Mouse (Mus musculus): Measurements from ENCODE around the gene Fbxw10. TPM values are rescaled to one million over a fixed set of nuclear protein-coding genes. Genes with fewer than 3 reads are reported as not detected.

Fbxw10 gene
- polyA plus RNA-seq, 1 experiment from 2014 or later, result 0.32 TPM

GRCm38 (mm10) chr11:62825222-62826105 lies 21.4 kb upstream of the Fbxw10 start:
- Histone ChIP-seq H3K9me3 (replicated peaks; ENCODE audit: control insufficient read depth, low read length) (no peaks in the 10 kb centered on the region), H3K9ac (replicated peaks; ENCODE audit: low read length) (no peak overlapping the region), H3K27ac (replicated peaks; ENCODE audit: low read depth, low read length) (no peak overlapping the region), H3K36me3 (replicated peaks; ENCODE audit: control insufficient read depth, insufficient read depth, low read depth, low read length) (no peaks in the 10 kb centered on the region), H3K27me3 (ENCODE audit: control insufficient read depth, insufficient read depth, low read length) (no peaks in the 10 kb centered on the region), H3K4me3 (ENCODE audit: low read depth, low read length) (no peak overlapping the region), H3K4me2 (ENCODE audit: low read depth, low read length) (no peak overlapping the region), H3K4me1 (ENCODE audit: control insufficient read depth, insufficient read depth, low read length) (peaks cover 2% of the 10 kb centered on the region; the same call in 1 of the 2 replicates)
- ATAC-seq (replicated peaks; ENCODE audit: insufficient number of reproducible peaks, low FRiP score, low TSS enrichment, low read depth) (no peak), DNase-seq (ENCODE audit: low spot score) (no peak)
- 82% methylated on average over 9 of the region's 9 CpGs for WGBS

- Histone ChIP-seq H3K9ac (replicated peaks; ENCODE audit: low read length) (no peak overlapping the region), H3K9me3 (replicated peaks; ENCODE audit: control insufficient read depth, low read length) (no peaks in the 10 kb centered on the region), H3K4me3 (ENCODE audit: low read depth, low read length) (no peak overlapping the region), H3K4me1 (ENCODE audit: control insufficient read depth, insufficient read depth, low read length) (no peaks in the 10 kb centered on the region), H3K27me3 (ENCODE audit: control insufficient read depth, insufficient read depth, low read length) (no peaks in the 10 kb centered on the region), H3K27ac (replicated peaks; ENCODE audit: low read depth, low read length) (no peak overlapping the region), H3K4me2 (ENCODE audit: low read depth, low read length) (no peak overlapping the region), H3K36me3 (replicated peaks; ENCODE audit: control insufficient read depth, insufficient read depth, low read depth, low read length) (no peaks in the 10 kb centered on the region)
- DNase-seq (ENCODE audit: low spot score), result no peak
- WGBS, result 77% methylated on average over 6 of the region's 6 CpGs
- ATAC-seq (replicated peaks; ENCODE audit: insufficient number of reproducible peaks, low FRiP score, low TSS enrichment, low read depth), result no peak
Observed at GRCm38 (mm10) chr11:62826106-62826733, 20.6 kb upstream of the Fbxw10 start.

- no peaks in the 10 kb centered on the region for H3K36me3 ChIP-seq (replicated peaks; ENCODE audit: control insufficient read depth, insufficient read depth, low read depth, low read length)
- H3K4me1 ChIP-seq (ENCODE audit: control insufficient read depth, insufficient read depth, low read length), result no peaks in the 10 kb centered on the region
- no peak overlapping the region for H3K4me3 ChIP-seq (ENCODE audit: low read depth, low read length)
- H3K9ac ChIP-seq (replicated peaks; ENCODE audit: low read length), result no peak overlapping the region
- no peak overlapping the region for H3K27ac ChIP-seq (replicated peaks; ENCODE audit: low read depth, low read length)
- DNase-seq (ENCODE audit: low spot score) (no peak), ATAC-seq (replicated peaks; ENCODE audit: insufficient number of reproducible peaks, low FRiP score, low TSS enrichment, low read depth) (no peak)
- H3K9me3 ChIP-seq (replicated peaks; ENCODE audit: control insufficient read depth, low read length), result no peaks in the 10 kb centered on the region
- H3K27me3 ChIP-seq (ENCODE audit: control insufficient read depth, insufficient read depth, low read length), result no peaks in the 10 kb centered on the region
- H3K4me2 ChIP-seq (ENCODE audit: low read depth, low read length), result no peak overlapping the region
- WGBS, result 87% methylated on average over 4 of the region's 4 CpGs
Observed at GRCm38 (mm10) chr11:62827135-62827534, 19.7 kb upstream of the Fbxw10 start.

- H3K27ac ChIP-seq (replicated peaks; ENCODE audit: low read depth, low read length), result no peak overlapping the region
Observed at GRCm38 (mm10) chr11:62827911-62828310, 19.0 kb upstream of the Fbxw10 start.

GRCm38 (mm10) chr11:62830387-62830786 lies 16.5 kb upstream of the Fbxw10 start:
- no peaks in the 10 kb centered on the region for H3K36me3 ChIP-seq (replicated peaks; ENCODE audit: control insufficient read depth, insufficient read depth, low read depth, low read length)
- no peak overlapping the region for H3K9ac ChIP-seq (replicated peaks; ENCODE audit: low read length)
- H3K27me3 ChIP-seq (ENCODE audit: control insufficient read depth, insufficient read depth, low read length), result no peaks in the 10 kb centered on the region
- no peak overlapping the region for H3K4me2 ChIP-seq (ENCODE audit: low read depth, low read length)
- H3K4me3 ChIP-seq (ENCODE audit: low read depth, low read length), result no peak overlapping the region
- no peaks in the 10 kb centered on the region for H3K4me1 ChIP-seq (ENCODE audit: control insufficient read depth, insufficient read depth, low read length)
- no peak for ATAC-seq (replicated peaks; ENCODE audit: insufficient number of reproducible peaks, low FRiP score, low TSS enrichment, low read depth)
- H3K9me3 ChIP-seq (replicated peaks; ENCODE audit: control insufficient read depth, low read length), result no peaks in the 10 kb centered on the region
- 86% methylated on average over 2 of the region's 2 CpGs for WGBS
- no peak for DNase-seq (ENCODE audit: low spot score)
- no peak overlapping the region for H3K27ac ChIP-seq (replicated peaks; ENCODE audit: low read depth, low read length)

More at GRCm38 (mm10) chr11:62827911-62828310, 19.0 kb upstream of the Fbxw10 start:
- Histone ChIP-seq H3K9me3 (replicated peaks; ENCODE audit: control insufficient read depth, low read length) (no peaks in the 10 kb centered on the region), H3K4me1 (ENCODE audit: control insufficient read depth, insufficient read depth, low read length) (no peaks in the 10 kb centered on the region), H3K4me3 (ENCODE audit: low read depth, low read length) (no peak overlapping the region), H3K36me3 (replicated peaks; ENCODE audit: control insufficient read depth, insufficient read depth, low read depth, low read length) (no peaks in the 10 kb centered on the region), H3K4me2 (ENCODE audit: low read depth, low read length) (no peak overlapping the region), H3K27me3 (ENCODE audit: control insufficient read depth, insufficient read depth, low read length) (no peaks in the 10 kb centered on the region), H3K9ac (replicated peaks; ENCODE audit: low read length) (no peak overlapping the region)
- no peak for ATAC-seq (replicated peaks; ENCODE audit: insufficient number of reproducible peaks, low FRiP score, low TSS enrichment, low read depth)
- WGBS, result 78% methylated on average over 3 of the region's 3 CpGs
- no peak for DNase-seq (ENCODE audit: low spot score)

GRCm38 (mm10) chr11:62831906-62832305 lies 15.0 kb upstream of the Fbxw10 start:
- Histone ChIP-seq H3K9me3 (replicated peaks; ENCODE audit: control insufficient read depth, low read length) (no peaks in the 10 kb centered on the region), H3K9ac (replicated peaks; ENCODE audit: low read length) (no peak overlapping the region), H3K4me2 (ENCODE audit: low read depth, low read length) (no peak overlapping the region), H3K27ac (replicated peaks; ENCODE audit: low read depth, low read length) (no peak overlapping the region), H3K4me3 (ENCODE audit: low read depth, low read length) (no peak overlapping the region), H3K4me1 (ENCODE audit: control insufficient read depth, insufficient read depth, low read length) (no peaks in the 10 kb centered on the region), H3K36me3 (replicated peaks; ENCODE audit: control insufficient read depth, insufficient read depth, low read depth, low read length) (no peaks in the 10 kb centered on the region), H3K27me3 (ENCODE audit: control insufficient read depth, insufficient read depth, low read length) (no peaks in the 10 kb centered on the region)
- ATAC-seq (replicated peaks; ENCODE audit: insufficient number of reproducible peaks, low FRiP score, low TSS enrichment, low read depth) (no peak), DNase-seq (ENCODE audit: low spot score) (no peak)

GRCm38 (mm10) chr11:62844562-62844961 lies 2.3 kb upstream of the Fbxw10 start:
- no peaks in the 10 kb centered on the region for H3K9me3 ChIP-seq (replicated peaks; ENCODE audit: control insufficient read depth, low read length)
- no peak for DNase-seq (ENCODE audit: low spot score)
- H3K27me3 ChIP-seq (ENCODE audit: control insufficient read depth, insufficient read depth, low read length), result no peaks in the 10 kb centered on the region
- no peaks in the 10 kb centered on the region for H3K36me3 ChIP-seq (replicated peaks; ENCODE audit: control insufficient read depth, insufficient read depth, low read depth, low read length)
- no peaks in the 10 kb centered on the region; the same call in 1 of the 2 replicates for H3K4me1 ChIP-seq (ENCODE audit: control insufficient read depth, insufficient read depth, low read length)
- H3K27ac ChIP-seq (replicated peaks; ENCODE audit: low read depth, low read length), result no peak overlapping the region
- H3K4me2 ChIP-seq (ENCODE audit: low read depth, low read length), result no peak overlapping the region
- no peak overlapping the region for H3K4me3 ChIP-seq (ENCODE audit: low read depth, low read length)
- no peak for ATAC-seq (replicated peaks; ENCODE audit: insufficient number of reproducible peaks, low FRiP score, low TSS enrichment, low read depth)
- 84% methylated on average over 5 of the region's 5 CpGs for WGBS
- no peak overlapping the region for H3K9ac ChIP-seq (replicated peaks; ENCODE audit: low read length)

GRCm38 (mm10) chr11:62845730-62846129 lies 1.1 kb upstream of the Fbxw10 start:
- no peaks in the 10 kb centered on the region; the same call in 1 of the 2 replicates for H3K4me1 ChIP-seq (ENCODE audit: control insufficient read depth, insufficient read depth, low read length)
- no peaks in the 10 kb centered on the region for H3K27me3 ChIP-seq (ENCODE audit: control insufficient read depth, insufficient read depth, low read length)
- no peak for ATAC-seq (replicated peaks; ENCODE audit: insufficient number of reproducible peaks, low FRiP score, low TSS enrichment, low read depth)
- no peaks in the 10 kb centered on the region for H3K9me3 ChIP-seq (replicated peaks; ENCODE audit: control insufficient read depth, low read length)
- no peaks in the 10 kb centered on the region for H3K36me3 ChIP-seq (replicated peaks; ENCODE audit: control insufficient read depth, insufficient read depth, low read depth, low read length)
- H3K9ac ChIP-seq (replicated peaks; ENCODE audit: low read length), result no peak overlapping the region
- no peak for DNase-seq (ENCODE audit: low spot score)
- WGBS, result 70% methylated on average over 3 of the region's 3 CpGs
- no peak overlapping the region for H3K4me3 ChIP-seq (ENCODE audit: low read depth, low read length)
- no peak overlapping the region for H3K4me2 ChIP-seq (ENCODE audit: low read depth, low read length)
- no peak overlapping the region for H3K27ac ChIP-seq (replicated peaks; ENCODE audit: low read depth, low read length)
